Mouse (Mus musculus): ENCODE measurements at regions not wholly inside any gene's neighbourhood (a gene's known extent, or its start where the extent isn't known, plus 50 kb on each side); places are given as distances from the start of the nearest gene placed in this dataset.

- no peak for DNase-seq (ENCODE audit: low spot score in 2 of 2)
These were observed 200.1 kb downstream of the Gm11361 start for GRCm38 (mm10) chr13:28457403-28457802.

- no peak for DNase-seq (ENCODE audit: low spot score in 2 of 2)
These were observed 198.6 kb downstream of the Gm11361 start for GRCm38 (mm10) chr13:28455878-28456277.

GRCm38 (mm10) chr13:28455016-28455415 is 197.7 kb downstream of the Gm11361 start:
- DNase-seq (ENCODE audit: low spot score in 2 of 2) = no peak

- no peak for DNase-seq (ENCODE audit: low spot score in 2 of 2)
These were observed 193.5 kb downstream of the Gm11361 start for GRCm38 (mm10) chr13:28450699-28451445.

- no peak for DNase-seq (ENCODE audit: low spot score in 2 of 2)
These were observed 191.7 kb downstream of the Gm11361 start for GRCm38 (mm10) chr13:28449026-28449425.

- DNase-seq (ENCODE audit: low spot score in 2 of 2) = no peak
These were observed 184.9 kb downstream of the Gm11361 start for GRCm38 (mm10) chr13:28442250-28442649.

GRCm38 (mm10) chr13:28433445-28433844 is 176.1 kb downstream of the Gm11361 start:
- no peak for DNase-seq (ENCODE audit: low spot score in 2 of 2)

- no peak for DNase-seq (ENCODE audit: low spot score in 2 of 2)
These were observed 174.7 kb downstream of the Gm11361 start for GRCm38 (mm10) chr13:28432017-28432416.

- no peak for DNase-seq (ENCODE audit: low spot score in 2 of 2)
These were observed 168.8 kb downstream of the Gm11361 start for GRCm38 (mm10) chr13:28426085-28426484.

- DNase-seq (ENCODE audit: low spot score in 2 of 2) = no peak
These were observed 167.8 kb downstream of the Gm11361 start for GRCm38 (mm10) chr13:28425116-28425515.

GRCm38 (mm10) chr13:28424446-28425059 is 167.2 kb downstream of the Gm11361 start:
- DNase-seq (ENCODE audit: low spot score in 2 of 2) = no peak

GRCm38 (mm10) chr13:28421309-28421708 is 164.0 kb downstream of the Gm11361 start:
- DNase-seq (ENCODE audit: low spot score in 2 of 2) = no peak

GRCm38 (mm10) chr13:28420636-28421035 is 163.3 kb downstream of the Gm11361 start:
- DNase-seq (ENCODE audit: low spot score in 2 of 2) = no peak

- peak; percentile 54 to 59 for DNase-seq (ENCODE audit: low spot score in 2 of 2)
These were observed 162.6 kb downstream of the Gm11361 start for GRCm38 (mm10) chr13:28419950-28420381.

- peak in 1 of 2 experiments; percentile 17 for DNase-seq (ENCODE audit: low spot score in 2 of 2)
These were observed 161.8 kb downstream of the Gm11361 start for GRCm38 (mm10) chr13:28418936-28419681.

GRCm38 (mm10) chr13:28417929-28418881 is 160.9 kb downstream of the Gm11361 start:
- peak in 1 of 2 experiments; percentile 36 for DNase-seq (ENCODE audit: low spot score in 2 of 2)

- DNase-seq (ENCODE audit: low spot score in 2 of 2) = peak in 1 of 2 experiments; percentile 10
These were observed 160.2 kb downstream of the Gm11361 start for GRCm38 (mm10) chr13:28417431-28417928.

- DNase-seq (ENCODE audit: low spot score in 2 of 2) = peak in 1 of 2 experiments; percentile 27
These were observed 159.6 kb downstream of the Gm11361 start for GRCm38 (mm10) chr13:28416887-28417286.

- DNase-seq (ENCODE audit: low spot score in 2 of 2) = peak in 1 of 2 experiments; percentile 32
These were observed 158.9 kb downstream of the Gm11361 start for GRCm38 (mm10) chr13:28416231-28416630.

- DNase-seq (ENCODE audit: low spot score in 2 of 2) = no peak
These were observed 158.4 kb downstream of the Gm11361 start for GRCm38 (mm10) chr13:28415769-28416168.

GRCm38 (mm10) chr13:28410324-28410723 is 153.0 kb downstream of the Gm11361 start:
- DNase-seq (ENCODE audit: low spot score in 2 of 2) = no peak
